Mouse (Mus musculus) mouse trophoblast stem cell (cell line): ENCODE results near the gene Fam32a.

Experiments used
- in situ Hi-C, 2 experiments: fragments of 300-500 bp; cut with MseI, MboI; formaldehyde crosslinking; loops; 2 replicates in 1 of 2; 3 replicates in 1 of 2; pipeline ENCODE4 v1.15.1; 2025

Fam32a gene

GRCm38 (mm10) chr8:72219541-72220363 lies at the start of gene Fam32a:
TSS of gene Fam32a (plus strand) at chr8:72219730.
- in situ Hi-C loops: loop anchor here in 1 of 2 experiments (25.0 kb wide), 1 partner anchor 1082 kb away; no protein-coding TSS in a partner anchor

DNA sequence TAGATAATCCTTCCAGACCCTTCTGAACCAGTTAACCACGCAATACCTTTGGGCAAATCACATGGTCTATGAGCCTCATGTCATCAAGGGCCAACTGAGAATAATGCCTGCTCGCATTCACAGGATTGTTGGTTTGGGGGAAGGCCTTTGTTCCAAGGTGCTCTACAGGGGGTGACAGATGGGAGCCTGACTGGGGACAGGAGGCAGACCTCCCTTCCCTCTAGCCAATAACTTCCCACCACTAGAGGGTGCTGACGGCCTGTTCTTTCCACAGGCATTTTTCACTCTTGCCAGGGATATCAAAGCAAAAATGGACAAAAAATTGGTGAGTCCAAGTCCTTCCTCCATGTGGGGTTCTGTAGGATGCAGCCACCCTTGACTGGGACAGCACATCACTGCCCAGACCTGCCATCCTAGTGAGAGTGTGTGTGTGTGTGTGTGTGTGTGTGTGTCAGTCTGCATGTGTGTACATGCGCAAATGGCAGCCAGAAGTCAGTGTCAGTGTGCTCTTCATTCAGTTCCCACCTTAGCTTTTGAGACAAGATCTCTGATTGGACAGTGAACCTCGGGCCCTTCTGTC lies 42.1 kb upstream of the Fam32a start:
- in situ Hi-C loops: no loop called here

DNA sequence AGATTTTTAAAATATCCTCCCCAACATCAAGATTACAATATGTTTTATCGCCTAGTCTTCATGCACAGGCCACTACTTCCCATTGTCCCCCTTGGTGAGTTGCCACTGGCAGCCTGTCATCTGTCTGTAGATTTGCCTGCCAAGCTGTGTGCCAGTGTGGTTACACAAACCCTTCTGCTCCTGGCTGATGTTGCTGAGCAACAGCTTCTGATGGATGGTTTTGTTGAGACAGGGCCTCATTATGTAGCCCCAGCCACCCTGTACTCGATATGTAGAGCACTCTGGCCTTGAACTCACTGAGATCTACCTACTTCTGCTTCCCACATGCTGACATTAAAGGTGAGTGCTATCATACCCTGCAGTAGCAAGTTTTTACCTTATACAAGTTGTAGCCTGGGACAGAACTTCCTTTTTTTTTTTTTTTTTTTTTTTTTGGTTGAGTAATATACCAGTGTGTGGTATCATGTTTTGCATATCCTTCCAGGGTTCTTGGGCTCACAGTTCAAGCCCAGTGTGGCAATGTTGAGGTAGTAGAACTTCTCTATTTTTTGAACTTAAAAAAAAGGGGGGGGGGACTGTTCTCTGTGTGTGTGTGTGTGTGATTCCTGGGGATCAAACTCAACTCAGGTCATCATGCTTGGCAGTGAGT lies 35.9 kb upstream of the Fam32a start:
- in situ Hi-C loops: no loop called here

DNA sequence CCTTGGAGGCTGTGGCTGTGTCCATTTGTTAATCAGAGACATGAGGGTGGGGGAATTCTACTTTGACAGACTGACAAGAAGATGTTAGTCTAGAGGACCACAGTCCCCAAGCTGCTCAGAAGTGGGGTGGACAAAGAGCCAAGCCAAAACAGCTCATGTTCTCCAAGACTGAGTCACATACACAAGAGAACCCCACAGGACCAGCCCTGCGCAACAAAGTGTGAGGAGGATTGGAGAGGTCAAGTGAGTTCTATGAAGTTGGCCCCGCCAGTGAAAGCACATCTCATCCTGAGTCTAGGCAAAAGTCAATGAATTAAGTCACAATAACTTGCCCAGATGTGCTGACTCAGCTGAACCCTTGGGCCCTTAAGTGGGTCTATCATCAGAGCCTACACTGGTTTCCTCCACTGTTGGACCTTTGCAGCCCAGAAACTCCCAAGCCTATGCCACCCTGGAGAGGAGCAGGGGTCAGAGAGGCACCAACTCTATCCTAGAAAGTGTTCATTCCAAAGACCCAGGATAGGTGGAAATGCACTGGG lies 31.7 kb upstream of the Fam32a start:
- in situ Hi-C loops: no loop called here

DNA sequence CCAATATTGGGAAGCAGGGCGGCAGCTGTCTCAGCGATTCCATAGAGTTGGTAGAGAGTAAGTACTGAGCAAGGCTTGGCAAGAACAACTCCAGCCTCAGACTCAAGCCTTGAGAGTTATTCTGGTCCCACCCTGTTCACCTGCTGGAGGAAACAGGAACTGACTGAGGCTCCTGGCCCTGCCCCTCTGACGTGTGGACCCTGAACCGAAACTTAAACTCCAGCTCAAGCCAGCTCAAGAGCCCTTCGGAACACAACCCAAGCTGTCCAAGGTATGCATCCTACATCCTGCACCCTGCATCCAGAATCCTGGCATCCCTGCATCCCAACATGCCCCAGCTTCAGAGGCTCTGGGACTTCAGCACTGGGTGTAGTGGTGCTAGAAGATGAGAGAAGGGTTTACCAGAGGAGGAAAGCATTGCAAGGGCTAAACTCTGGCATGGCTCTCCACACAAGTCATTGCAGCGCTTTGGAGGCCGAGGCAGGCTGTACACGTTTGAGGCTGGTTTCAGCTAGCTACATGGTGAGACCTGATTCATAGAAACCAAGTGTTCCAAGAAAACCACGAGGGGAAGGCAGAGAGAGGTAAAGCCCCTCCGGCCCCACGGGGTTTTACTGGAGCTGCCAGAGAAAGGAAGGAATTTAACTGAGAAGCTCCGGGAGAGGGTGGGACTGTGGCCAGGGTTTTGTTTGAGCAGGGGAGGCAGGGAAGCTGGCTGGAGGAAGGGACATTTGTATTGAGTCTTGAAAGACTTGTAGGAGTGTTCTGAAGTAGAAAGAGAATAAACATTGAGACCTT lies 29.9 kb upstream of the Fam32a start, which contains the start of gene Hsh2d:
Hsh2d (plus strand) TSS at position 222 of the 798 bp plus-strand sequence.
- in situ Hi-C loops: no loop called here

DNA sequence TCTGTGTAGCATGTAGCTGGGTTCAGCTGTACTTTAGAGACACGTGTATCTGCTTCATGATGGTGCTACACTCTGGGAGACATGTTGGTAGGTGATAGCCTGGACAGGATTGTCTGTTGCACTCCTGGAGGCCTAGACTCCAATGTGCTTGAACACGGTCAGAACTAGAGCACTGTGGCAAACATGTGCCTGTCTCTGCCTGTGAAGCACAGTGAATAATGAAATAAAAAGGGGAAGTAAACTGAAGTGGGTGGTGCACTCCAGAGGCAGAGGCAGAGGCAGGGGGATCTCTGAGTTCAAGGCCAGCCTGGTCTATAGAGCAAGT lies 29.4 kb upstream of the Fam32a start:
- in situ Hi-C loops: no loop called here

DNA sequence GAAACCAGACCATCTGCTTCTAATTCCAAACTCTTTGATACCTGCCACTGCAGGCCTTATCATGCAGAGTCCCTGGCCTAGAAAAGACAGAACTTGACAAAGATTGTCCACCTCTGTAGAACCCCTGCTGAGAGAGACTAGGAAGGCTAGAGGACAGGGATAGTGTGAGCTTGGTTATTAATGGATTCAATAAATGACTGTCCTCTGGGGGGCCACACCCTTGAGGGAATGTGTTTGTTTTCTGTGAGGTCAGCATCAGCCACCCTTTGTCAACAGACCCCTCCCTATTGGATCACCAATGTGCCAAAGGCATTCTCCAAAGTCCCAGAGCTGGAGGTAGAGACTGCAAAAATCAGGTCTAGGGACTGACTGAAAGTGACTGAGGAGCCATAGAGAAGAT lies 27.5 kb upstream of the Fam32a start:
- in situ Hi-C loops: no loop called here

DNA sequence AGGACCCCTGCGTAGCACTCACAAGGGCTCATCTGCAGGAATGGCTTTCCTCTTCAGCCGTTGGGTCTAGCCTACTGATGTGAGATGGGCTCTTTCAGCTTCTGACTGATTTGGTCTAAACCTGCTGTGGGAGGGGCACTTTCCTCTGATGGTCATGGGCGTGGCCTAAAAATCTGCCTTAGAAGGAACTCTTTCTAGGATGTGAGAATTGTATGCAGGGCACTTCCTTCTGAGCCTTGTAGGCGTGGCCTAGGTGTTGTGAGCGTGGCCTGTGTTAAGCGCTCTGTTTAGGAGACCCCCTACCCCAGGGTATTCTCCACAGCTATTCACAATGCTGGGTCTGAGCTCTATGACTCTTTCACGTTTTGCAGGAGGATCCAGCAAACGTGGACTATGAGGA lies 21.5 kb upstream of the Fam32a start:
- in situ Hi-C loops: no loop called here

DNA sequence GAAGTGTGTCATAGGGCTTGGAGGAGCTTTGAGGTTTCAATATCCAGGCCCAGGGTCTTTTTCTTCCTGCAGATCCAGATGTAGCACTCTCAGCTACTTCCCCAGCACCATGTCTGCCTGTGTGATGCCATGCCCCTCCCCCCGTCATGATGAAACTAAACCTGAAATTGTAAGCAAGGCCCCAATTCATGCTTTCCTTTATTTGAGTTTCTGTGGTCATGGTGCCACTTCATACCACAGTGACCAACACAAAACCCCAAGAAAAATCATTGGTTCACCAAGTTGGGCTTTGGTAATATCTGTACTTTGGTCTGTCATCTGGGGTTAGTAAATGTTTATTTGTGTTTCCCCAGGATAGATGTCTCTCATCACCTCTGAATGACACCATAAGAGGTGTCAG lies 10.9 kb upstream of the Fam32a start:
- in situ Hi-C loops: loop anchor here (10.0 to 25.0 kb wide), 2 partner anchors 204 to 1071 kb away; partner anchors contain the start of gene Cyp4f18 (in 1 of the 2)

DNA sequence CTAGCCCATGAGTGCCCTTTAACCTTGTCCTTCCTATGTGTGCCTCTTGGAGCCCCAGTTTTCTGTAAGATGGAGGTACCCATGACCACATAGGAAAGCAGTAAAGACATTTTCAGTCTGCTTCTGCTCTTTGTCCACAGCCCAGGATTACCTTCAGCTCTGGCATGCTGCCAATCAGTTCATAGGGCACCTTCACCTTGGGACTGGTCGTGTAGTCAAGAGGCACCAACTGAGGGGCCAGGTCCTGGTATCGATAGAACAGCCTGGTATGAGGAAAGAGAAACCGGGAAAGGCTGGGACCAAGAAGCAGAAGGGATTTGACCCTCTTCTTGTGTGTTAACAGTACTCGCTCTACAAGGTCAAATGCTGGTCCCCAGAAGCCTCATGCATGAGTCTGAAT lies 9.3 kb upstream of the Fam32a start:
- in situ Hi-C loops: loop anchor here in 1 of 2 experiments (25.0 kb wide), 1 partner anchor 1073 kb away; no protein-coding TSS in a partner anchor

- in situ Hi-C loops: loop anchor here in 1 of 2 experiments (25.0 kb wide), 1 partner anchor 1073 kb away; no protein-coding TSS in a partner anchor
Measured at GRCm38 (mm10) chr8:72210710-72211109, 8.8 kb upstream of the Fam32a start.

GRCm38 (mm10) chr8:72211846-72212245 lies 7.7 kb upstream of the Fam32a start:
- in situ Hi-C loops: loop anchor here in 1 of 2 experiments (25.0 kb wide), 1 partner anchor 1075 kb away; no protein-coding TSS in a partner anchor

GRCm38 (mm10) chr8:72212751-72213150 lies 6.8 kb upstream of the Fam32a start, which contains the start of gene Cib3:
TSS of gene Cib3 (minus strand) at chr8:72212837.
- in situ Hi-C loops: loop anchor here in 1 of 2 experiments (25.0 kb wide), 1 partner anchor 1075 kb away; no protein-coding TSS in a partner anchor

GRCm38 (mm10) chr8:72213536-72213935 lies 6.0 kb upstream of the Fam32a start, which contains the start of gene Gm11034:
TSS of gene Gm11034 (minus strand) at chr8:72213636.
- in situ Hi-C loops: loop anchor here in 1 of 2 experiments (25.0 kb wide), 1 partner anchor 1076 kb away; no protein-coding TSS in a partner anchor

- in situ Hi-C loops: loop anchor here in 1 of 2 experiments (25.0 kb wide), 1 partner anchor 1078 kb away; no protein-coding TSS in a partner anchor
Measured at GRCm38 (mm10) chr8:72215060-72215459, 4.5 kb upstream of the Fam32a start.

DNA sequence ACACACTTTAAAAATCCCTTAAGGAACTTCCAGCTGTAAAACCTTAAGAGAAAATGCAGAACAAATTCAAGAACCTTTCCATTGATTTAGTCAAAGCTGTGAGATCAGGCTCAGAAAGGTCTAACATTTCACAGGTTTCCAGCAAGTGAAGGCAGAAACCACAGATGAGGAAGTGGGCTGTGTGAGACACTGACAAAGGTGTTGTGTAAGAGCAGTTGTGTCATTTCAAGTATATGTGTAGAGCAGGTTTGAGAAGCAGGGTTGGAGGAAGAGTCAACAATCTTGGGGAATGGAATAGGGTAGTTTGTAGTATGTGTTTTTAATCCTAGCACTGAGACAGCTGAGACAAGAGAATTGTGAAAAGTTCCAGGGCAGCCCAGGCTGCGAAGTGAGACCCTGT lies 3.7 kb upstream of the Fam32a start:
- in situ Hi-C loops: loop anchor here in 1 of 2 experiments (25.0 kb wide), 1 partner anchor 1079 kb away; no protein-coding TSS in a partner anchor

DNA sequence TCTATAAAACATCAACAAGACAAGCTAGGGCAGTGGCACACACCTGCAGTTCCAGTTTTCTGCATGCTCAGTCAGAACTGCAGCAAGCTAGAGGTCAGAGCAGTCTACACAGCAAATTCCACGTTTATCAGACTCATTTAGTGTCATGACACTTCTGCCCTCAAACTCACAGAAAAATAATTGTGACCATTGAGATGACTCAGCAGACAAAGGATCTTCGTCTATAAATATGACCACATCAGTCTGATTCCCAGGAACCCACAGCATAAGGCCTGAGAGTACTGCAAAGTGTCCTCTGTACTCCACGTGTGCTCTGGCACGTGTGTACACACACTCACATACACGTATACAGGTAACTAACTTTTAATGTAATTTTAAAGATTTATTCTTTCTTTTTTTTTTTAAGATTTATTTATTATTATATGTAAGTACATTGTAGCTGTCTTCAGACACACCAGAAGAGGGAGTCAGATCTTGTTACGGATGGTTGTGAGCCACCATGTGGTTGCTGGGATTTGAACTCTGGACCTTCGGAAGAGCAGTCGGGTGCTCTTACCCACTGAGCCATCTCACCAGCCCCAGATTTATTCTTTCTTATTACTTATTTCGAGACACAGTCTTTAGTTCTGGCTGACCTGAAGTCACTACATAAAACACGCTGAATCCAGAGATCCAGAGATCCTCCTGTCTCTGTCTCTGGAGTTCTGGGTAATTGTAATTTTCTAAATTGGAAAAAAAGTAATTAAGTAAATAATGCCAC lies 569 bp upstream of the Fam32a start:
- in situ Hi-C loops: loop anchor here in 1 of 2 experiments (25.0 kb wide), 1 partner anchor 1082 kb away; no protein-coding TSS in a partner anchor

GRCm38 (mm10) chr8:72220758-72221157 lies 1.2 kb downstream of the Fam32a start:
- in situ Hi-C loops: loop anchor here in 1 of 2 experiments (25.0 kb wide), 1 partner anchor 1083 kb away; no protein-coding TSS in a partner anchor

DNA sequence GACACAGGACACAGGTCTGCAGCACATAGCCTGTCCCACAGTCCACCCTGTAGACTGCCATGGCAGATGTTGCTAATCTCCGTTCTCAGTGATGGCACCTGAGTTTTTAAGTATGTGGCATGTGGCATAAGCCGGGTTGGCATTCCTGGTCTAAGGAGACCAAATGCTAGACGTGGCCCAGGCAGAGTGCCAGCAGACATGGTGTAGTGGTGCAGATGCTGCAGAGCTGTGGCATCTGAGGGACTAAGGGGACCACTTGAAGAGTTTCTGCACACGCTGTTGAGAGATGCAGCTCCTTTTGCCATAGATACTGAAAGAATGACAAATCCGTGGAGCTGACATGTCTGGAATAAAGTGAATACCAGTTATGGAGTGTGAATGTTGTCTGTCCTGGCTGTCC lies 3.1 kb downstream of the Fam32a start:
- in situ Hi-C loops: loop anchor here in 1 of 2 experiments (25.0 kb wide), 1 partner anchor 1085 kb away; no protein-coding TSS in a partner anchor
